Mouse (Mus musculus): ENCODE measurements around the gene Cyp2c66. TPM values are rescaled to one million over a fixed set of nuclear protein-coding genes. Genes with fewer than 3 reads are reported as not detected.
"Not testable (repeated sequence)": the region's sequence is repeated elsewhere in the genome, so short reads cannot be mapped to it uniquely, and the experiment has no call there.

The Cyp2c66 gene
- not detected for total RNA-seq (2021)
- long read RNA-seq, experiment 1: 0 reads
- long read RNA-seq, experiment 2: 0 reads

DNA sequence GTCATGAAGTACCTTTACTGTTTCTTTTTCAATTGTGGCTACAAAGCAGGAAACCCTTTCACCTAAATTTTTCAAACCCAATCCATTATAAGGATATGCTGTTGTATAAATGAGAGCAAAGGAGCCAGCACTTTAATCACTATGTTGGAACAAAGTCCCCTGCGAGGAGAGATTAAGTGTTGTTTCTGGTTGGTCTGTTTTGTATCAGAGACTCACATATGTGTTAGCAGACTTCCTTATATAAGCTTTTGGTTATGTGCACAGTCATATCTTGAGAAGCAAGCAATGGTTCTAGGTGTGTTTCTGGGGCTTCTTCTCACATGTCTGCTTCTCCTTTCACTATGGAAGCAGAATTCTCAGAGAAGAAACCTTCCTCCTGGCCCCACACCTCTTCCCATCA, at the start of gene Cyp2c66:
Gene Cyp2c66, plus strand, starts transcription at position 255 of the 400 bp plus-strand sequence.
- no peak for DNase-seq
- intact Hi-C loops (cut with DNase I): no loop called here

DNA sequence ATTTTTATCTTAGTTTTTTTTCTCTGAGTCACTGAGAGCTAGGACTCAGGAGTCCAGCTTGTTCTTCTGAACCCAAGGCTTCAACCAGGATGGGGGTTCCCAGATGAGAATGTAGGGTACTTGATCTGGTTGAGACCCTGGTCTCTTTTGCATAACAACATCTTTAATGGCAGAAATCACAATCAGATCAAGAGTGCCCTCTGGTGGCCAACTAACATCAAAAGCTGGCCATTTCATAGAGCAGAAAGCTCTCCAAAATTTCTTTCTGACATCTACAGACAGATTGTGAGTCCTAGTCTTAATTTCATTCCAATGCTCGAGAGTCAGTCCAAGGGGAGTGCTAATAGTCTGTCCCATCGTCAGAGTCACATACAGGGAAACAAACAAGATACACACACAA, 14.9 kb upstream of the Cyp2c66 start:
- intact Hi-C loops (cut with DNase I): not testable (repeated sequence)

DNA sequence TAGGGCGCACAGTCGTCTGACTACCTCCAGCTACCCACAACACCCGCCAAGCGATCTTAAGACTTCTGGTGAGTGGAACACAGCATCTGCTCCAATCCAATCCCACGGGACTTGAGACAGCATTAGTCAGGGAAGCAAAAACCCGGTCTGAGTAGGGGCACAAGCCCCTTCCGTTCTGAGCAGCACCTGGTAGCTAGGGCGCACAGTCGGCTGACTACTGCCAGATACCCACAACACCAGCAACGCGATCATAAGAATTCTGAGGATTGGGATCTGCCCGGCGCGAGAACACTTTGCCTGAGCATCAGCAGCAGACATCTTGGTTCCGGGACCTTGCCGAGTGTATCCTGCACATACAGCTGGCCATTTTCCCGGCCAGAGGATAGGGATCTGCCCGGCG, 43.1 kb downstream of the Cyp2c66 start:
- intact Hi-C loops (cut with DNase I); DNase-seq: not testable (repeated sequence)

More for the DNA sequence above, 14.9 kb upstream of the Cyp2c66 start:
- DNase-seq: not testable (repeated sequence)

Other genes starting within 250 kb of the Cyp2c66 start
- under 1 TPM; 0.48 to 0.62 TPM for gene Hells, start 183.0 kb upstream of the Cyp2c66 start, total RNA-seq (2021)
- not detected for gene Cyp2c55, start 106.9 kb upstream of the Cyp2c66 start, total RNA-seq (2021)
- gene Cyp2c65, start 52.9 kb upstream of the Cyp2c66 start, total RNA-seq (2021): not detected
- gene Cyp2c29, start 155.5 kb downstream of the Cyp2c66 start, total RNA-seq (2021): not detected

Data from gastrocnemius, postnatal 36 days (tissue).